Mouse (Mus musculus) cerebellum, postnatal 25 days (tissue): Measurements from ENCODE around the gene Nr1h4.

ENCODE experiments used
- DNase-seq, 2 experiments: peaks; one replicate each; pipeline ENCODE4 v3.0.0; 2021; ENCODE audit warnings: mixed read lengths in 2 of 2

Nr1h4 gene

GRCm38 (mm10) chr10:89470596-89471353 lies 62.6 kb downstream of the Nr1h4 start:
- no peak for DNase-seq

DNA sequence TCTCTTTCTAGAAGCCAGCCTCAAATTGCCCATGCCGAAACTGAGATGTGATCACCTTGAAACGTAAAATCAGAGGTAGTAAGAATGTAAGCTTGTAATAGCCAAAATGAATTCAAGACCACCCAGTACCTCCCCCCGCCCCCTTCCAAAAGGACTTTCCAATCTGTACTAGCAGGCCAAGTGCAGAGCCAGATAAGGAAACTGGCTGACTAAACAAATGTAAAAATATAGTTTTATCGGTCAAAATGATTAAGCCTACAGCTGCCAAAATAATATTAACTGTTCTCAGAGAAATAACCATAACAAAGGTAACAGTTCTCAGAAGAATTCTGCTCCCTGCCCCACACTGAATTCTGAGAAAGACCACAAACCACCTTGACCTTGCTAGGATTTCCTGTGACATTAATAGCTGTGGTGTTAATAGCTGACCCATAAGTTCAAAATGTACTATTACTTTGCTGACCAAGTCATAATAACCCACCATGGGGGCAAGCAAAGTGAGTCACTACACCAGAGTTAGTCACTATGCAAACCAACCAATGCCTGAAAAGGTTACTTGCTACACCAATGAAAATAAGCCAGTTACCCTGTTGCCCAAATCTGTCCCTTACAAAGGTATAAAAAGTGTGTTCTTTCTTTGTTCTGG lies 68.5 kb downstream of the Nr1h4 start:
- DNase-seq, result no peak

DNA sequence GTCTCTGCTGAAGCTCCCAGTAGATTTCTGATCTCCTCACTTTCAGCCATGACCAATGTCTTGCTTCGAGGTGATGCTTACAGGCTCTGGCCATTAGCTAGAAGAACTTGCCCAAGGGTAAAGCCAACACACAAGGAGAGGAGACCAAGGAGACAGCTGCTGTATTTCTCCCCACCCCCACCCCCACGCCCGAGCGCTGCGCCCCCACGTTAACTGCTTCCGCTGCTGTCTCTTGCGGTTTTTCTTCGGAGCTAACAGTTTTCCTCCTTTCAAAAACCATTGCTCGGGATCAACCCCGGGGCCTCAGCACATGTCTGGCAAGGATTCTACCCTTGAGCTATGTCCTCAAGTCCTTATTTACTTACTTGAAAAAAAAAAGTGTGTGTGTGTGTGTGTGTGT lies 70.5 kb downstream of the Nr1h4 start:
- no peak for DNase-seq

DNA sequence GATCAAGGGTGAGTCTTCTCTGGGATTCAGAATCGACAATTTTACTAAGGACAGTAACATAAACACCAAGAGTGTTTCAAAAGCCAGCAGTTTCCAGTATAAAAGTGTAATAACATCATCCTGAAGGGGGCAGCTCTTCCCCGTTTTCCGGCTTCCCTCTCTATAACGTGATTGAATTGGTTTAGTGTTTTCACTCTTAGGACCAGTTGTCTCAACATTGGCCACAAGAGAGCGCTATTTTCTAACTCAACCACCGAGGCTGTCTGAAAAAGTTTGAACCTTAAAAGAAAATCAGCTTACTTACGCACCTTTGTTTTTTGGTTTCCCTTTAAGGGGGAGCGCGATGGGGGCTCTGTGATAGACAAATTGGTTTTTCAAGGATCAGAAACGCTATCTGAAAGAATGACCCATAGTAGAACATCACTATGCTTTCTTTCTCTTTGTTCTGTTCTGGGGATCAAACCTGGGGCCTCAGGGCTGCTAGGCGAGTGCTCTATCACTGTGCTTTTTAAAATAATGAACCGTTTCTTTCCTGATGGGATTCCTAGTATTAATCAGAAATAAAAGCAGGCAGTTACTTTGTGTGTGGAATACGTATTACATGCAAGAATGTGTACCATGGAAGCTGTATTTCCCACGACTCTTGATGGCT lies 71.4 kb downstream of the Nr1h4 start:
- peak; percentile 60 to 83 for DNase-seq

GRCm38 (mm10) chr10:89460972-89461371 lies 72.4 kb downstream of the Nr1h4 start:
- DNase-seq, result no peak

DNA sequence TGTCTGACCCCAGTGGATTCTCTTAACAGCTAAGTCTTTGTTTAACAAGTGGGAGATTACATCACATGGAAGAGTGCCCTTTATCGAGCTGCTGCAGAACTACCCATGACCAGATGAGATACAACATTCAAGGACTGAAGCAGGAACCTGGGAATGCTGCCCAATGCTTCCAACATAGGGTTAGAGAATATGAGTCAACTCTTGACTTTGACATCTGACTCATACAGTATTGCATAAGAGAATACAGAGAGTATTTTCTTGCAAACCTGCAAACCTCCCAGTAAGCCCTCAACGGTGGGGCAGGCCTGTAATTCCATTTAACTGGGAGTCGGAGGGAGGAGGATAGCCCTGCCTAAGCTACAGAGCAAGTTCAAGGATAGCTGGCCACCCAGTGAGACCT lies 74.6 kb downstream of the Nr1h4 start:
- no peak for DNase-seq

DNA sequence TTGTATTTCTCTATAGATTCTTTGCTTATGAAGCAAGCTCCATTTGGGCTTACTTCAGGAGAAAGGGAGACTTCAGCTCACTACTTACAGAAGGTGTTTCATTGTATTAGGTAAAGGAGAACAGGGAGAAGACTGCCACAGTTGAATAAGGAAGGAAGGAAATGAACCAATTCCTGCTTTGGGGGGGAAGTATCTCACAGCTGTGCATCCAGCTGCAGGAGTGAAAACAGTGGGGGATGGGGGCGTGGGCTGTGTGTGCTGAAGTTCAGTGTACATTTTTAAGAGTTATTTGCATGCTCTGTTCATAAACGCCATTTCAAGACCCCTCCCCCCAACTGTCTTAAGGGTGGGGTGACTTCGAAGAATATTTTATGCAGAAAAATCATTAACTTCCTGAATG lies 79.6 kb downstream of the Nr1h4 start:
- DNase-seq, result no peak

DNA sequence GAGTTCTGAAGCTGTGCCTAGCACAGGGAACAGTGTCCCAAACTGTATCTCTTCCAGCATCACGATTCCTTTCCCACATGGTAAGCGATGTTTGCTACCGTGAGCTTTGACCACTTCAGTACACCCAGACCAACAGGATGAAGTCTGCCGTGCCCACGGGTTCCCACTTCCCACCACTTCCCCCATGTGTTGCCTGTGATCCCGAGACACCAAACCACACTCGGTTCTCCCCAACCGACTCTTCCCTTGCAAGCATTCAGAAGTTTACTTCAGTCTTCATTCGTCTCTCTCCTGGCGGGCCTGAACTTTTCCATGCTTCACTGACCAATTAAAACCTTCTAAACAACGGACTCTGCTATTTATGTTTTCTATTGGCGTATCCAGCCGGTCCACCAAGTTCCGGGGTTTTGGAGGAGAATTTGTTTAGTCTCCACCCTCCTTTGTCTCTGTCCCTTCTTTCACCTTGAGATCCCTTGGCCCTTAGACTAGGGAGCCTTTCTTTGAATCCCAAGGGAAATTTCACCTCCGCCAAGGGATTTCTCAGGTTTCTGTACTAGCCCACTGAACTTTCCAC lies 80.2 kb downstream of the Nr1h4 start:
- DNase-seq, result no peak

DNA sequence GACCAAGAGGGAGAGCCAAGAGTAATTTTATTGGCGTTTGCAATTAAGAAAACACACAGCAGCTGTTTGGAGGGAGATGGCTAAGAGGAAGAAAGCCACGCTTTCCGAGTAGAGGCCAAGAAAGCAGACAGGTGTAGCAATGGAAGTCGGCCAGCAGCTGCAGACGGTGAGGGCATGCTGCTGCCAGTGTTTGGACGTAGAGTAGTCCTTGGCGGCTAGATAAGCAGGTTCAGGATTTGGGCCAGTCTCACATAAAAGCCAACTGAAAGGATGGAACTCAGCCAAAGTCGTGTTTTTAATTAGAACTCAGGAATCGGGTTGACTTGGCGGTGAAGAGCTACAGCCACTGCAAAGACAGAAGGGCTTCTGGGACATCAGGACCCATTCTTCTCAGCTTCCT lies 83.0 kb downstream of the Nr1h4 start:
- DNase-seq, result peak; percentile 42 to 57

- no peak for DNase-seq
These were observed 89.0 kb downstream of the Nr1h4 start for GRCm38 (mm10) chr10:89444381-89444780.

- DNase-seq, result peak; percentile 81 to 87
These were observed 89.7 kb downstream of the Nr1h4 start, which contains the start of gene Gas2l3 for GRCm38 (mm10) chr10:89443623-89444151. Gas2l3 (minus strand) TSS chr10:89443967.

DNA sequence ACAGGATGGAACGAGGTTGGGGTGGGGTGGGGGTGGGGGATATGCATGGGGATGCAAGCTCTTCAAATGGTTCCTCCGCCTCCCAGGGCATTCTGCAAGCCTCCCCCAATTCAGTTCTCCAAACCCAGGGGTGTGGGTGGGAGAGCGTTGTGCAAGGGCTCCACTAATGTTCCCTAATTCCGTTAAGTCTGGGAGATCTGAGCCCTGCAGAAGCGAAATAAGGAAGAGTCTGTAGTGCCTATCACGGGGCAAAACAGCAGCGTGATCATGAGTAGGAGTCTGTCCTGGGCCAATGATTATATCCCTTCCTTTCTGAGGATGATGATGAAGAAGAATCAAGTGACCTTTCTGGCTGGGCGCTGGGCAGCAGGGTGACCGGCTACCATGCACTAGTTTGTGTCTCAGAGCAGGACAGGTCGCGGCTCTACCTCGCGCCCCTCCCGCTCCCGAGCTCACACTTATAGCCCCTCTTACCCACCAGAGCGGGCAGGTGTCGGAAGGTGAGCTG lies 90.2 kb downstream of the Nr1h4 start:
- DNase-seq, result peak in 1 of 2 experiments; percentile 8

GRCm38 (mm10) chr10:89442640-89443039 lies 90.7 kb downstream of the Nr1h4 start:
- no peak for DNase-seq

DNA sequence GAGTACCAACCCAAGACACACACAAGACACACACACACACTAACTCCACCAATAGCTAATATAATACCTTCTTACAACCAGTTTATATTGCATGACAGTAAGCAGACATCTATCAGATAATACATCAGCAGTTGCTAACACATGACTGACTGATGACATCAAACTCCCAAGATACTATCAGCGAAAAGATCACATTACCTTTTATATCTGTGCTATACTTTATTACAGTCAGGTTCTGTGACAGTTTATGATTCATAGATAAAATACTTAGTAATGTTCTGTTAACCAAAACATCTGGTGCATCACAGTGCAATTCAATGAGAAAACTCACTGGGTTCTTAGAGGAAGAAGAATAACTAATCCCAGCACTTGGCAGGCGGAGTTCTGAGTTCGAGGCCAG lies 91.4 kb downstream of the Nr1h4 start:
- DNase-seq, result no peak

- DNase-seq, result no peak
These were observed 94.0 kb downstream of the Nr1h4 start for GRCm38 (mm10) chr10:89439380-89439779.

- peak; percentile 24 to 41 for DNase-seq
These were observed 95.4 kb downstream of the Nr1h4 start for GRCm38 (mm10) chr10:89437996-89438395.

DNA sequence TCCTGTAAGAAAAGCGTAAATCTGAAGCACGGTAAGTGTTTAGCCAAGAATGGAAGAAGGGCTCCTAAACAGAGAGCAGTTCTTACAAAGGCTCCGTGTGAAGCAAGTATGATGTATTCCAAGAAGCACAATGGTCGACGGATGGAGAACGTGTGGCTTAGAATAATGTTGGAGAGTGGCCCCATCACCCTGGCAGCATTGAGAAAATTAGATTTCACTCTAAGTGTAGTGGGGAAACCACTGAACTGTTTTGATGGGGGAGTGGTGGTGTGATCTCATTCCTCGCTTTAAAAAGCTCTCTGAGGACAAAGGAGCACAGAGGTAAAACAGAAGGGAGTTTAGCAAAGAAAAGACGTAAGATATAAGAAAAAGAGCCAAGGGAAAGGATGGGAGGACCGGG lies 95.9 kb downstream of the Nr1h4 start:
- DNase-seq, result no peak

GRCm38 (mm10) chr10:89435920-89436319 lies 97.5 kb downstream of the Nr1h4 start:
- peak in 1 of 2 experiments; percentile 16 for DNase-seq

DNA sequence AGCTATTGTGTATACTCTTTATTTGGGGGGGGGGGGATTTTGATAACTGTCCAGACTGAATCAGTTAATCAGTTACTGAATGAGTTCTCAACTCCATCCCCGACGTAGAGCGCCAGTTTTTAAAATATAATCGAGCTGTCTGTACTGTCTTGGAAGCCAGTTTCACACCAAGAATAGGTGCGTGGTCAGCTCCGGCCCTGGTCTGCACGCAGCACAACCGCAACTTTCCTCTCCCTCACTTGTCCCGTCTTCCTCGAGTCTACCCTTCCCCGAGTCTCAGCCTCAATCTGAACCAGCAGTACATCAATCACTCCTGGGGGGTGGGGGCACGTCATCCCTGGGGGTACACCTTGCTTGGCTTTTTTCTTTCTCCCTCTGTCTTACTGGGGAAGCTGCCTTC lies 98.0 kb downstream of the Nr1h4 start:
- DNase-seq, result no peak

GRCm38 (mm10) chr10:89434509-89435210 lies 98.7 kb downstream of the Nr1h4 start:
- no peak for DNase-seq

DNA sequence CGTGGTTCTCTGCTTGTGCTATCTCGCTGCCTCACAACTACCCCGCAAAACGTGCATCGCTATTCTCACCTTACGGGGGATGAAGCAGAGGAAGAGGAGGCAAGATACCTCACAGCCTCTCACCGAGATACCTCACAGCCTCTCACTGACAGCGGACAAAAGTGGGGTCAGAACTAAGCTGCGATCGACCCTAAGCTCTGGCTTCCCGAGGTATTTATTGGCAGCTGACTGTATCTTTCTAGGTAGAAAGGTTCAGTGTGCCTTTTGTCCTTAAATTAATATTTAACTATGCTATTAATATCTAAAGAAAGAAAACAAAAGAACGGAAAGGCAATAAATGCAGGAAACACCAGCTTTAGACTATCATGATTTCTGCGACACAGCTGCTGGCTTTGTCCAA lies 100.6 kb downstream of the Nr1h4 start:
- no peak for DNase-seq

DNA sequence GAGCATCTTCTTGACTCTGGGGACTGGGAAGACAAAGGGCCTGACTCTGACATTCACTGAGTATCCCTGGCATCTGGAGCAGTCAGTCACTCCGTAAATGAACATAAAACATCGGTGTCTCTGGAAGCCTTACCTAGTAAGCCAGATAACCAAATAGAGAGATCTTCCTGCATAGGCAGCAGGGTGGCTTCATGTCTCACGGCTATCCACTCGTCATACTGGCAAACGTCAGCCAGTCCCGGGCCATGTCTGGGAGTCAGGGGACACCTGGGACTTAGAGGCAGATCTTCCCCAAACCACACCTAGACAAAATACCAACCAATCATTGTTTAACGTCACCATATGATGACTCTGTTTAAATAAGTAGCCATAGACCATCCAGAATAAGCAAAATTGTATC lies 102.6 kb downstream of the Nr1h4 start:
- no peak for DNase-seq
